Mouse (Mus musculus) lung, postnatal 0 days (tissue): ENCODE measurements around the gene Mapkapk3.

ENCODE experiments used
- CTCF ChIP-seq: IDR thresholded peaks from 2 replicates; pipeline ENCODE4 v1.5.1; 2016; ENCODE audit warnings: antibody characterized with exemption, mild to moderate bottlenecking
- EP300 ChIP-seq: IDR thresholded peaks from 2 replicates; pipeline ENCODE4 v1.6.1; 2016; ENCODE audit warnings: antibody characterized with exemption, mild to moderate bottlenecking, control low read depth

- TF ChIP-seq CTCF (no peak), EP300 (no peak)
These were observed 58.6 kb downstream of the Mapkapk3 start for GRCm38 (mm10) chr9:107230991-107231538.
